Mouse (Mus musculus) hindbrain, embryonic 14.5 days (tissue): Measurements from ENCODE around the gene 4930518I15Rik. TPM values are rescaled to one million over a fixed set of nuclear protein-coding genes. Genes with fewer than 3 reads are reported as not detected.

ENCODE experiments used
- ATAC-seq: fragments of 200-750 bp; cut with Nextera tagmentation; 2 replicates; pipeline ENCODE4 v1.8.0; 2017; ENCODE audit warnings: moderate number of reproducible peaks, mild to moderate bottlenecking, moderate TSS enrichment, moderate library complexity; ENCODE audit not compliant: low FRiP score
- DNase-seq: peaks from one replicate; pipeline ENCODE4 v3.0.0-alpha.2; 2015; ENCODE audit warnings: low spot score
- H3K27ac ChIP-seq: fragments of 300-500 bp; sonication (generic); 2 replicates; pipeline ENCODE4 v1.5.1; 2014; ENCODE audit warnings: mild to moderate bottlenecking, moderate library complexity
- H3K27me3 ChIP-seq: fragments of 300-500 bp; sonication (generic); 2 replicates; pipeline ENCODE4 v1.6.1; 2014; ENCODE audit warnings: mild to moderate bottlenecking, low read length, mixed read lengths; ENCODE audit not compliant: control insufficient read depth, insufficient read depth
- H3K36me3 ChIP-seq: fragments of 300-500 bp; sonication (generic); replicated peaks from 2 replicates; pipeline ENCODE4 v1.6.1; 2014; ENCODE audit not compliant: control insufficient read depth, insufficient read depth
- H3K4me1 ChIP-seq: fragments of 300-500 bp; sonication (generic); replicated peaks from 2 replicates; pipeline ENCODE4 v1.6.1; 2014; ENCODE audit warnings: antibody characterized with exemption, low read length, mixed read lengths; ENCODE audit not compliant: control insufficient read depth, insufficient read depth
- H3K4me2 ChIP-seq: fragments of 300-500 bp; sonication (generic); replicated peaks from 2 replicates; pipeline ENCODE4 v1.6.1; 2014; ENCODE audit warnings: mild to moderate bottlenecking, moderate library complexity
- H3K4me3 ChIP-seq: fragments of 300-500 bp; sonication (generic); replicated peaks from 2 replicates; pipeline ENCODE4 v1.5.1; 2014; ENCODE audit warnings: mild to moderate bottlenecking, low read length
- H3K9ac ChIP-seq: fragments of 300-500 bp; sonication (generic); 2 replicates; pipeline ENCODE4 v1.6.1; 2014
- H3K9me3 ChIP-seq: fragments of 300-500 bp; sonication (generic); 2 replicates; pipeline ENCODE4 v1.6.1; 2016; ENCODE audit warnings: low read length; ENCODE audit not compliant: control insufficient read depth
- WGBS: fragments of 180-500 bp; shearing (Covaris S2); extraction: QIAGEN DNeasy Blood & Tissue Kit; methylation state at CpG from one replicate; pipeline ENCODE4 v1.1.7; 2014; 5-methylcytosine and 5-hydroxymethylcytosine counted together
- polyA plus RNA-seq: library from polyadenylated mRNA; unstranded; fragments of >200 nt; fragmentation: Nextera tagmentation; extraction: Ambion mirVana; gene quantifications from 2 replicates; pipeline ENCODE4 v1.2.1, GENCODE M21; 2014

Gene 4930518I15Rik
- polyA plus RNA-seq, 1 experiment from 2014 or later = 5.4 TPM

- no peak overlapping the region for H3K4me3 ChIP-seq
- WGBS = 87% methylated on average over 8 of the region's 8 CpGs
- H3K4me2 ChIP-seq = no peak overlapping the region
- no peak for ATAC-seq
- peaks cover 8% of the 10 kb centered on the region for H3K4me1 ChIP-seq
- peaks cover 84% of the 10 kb centered on the region for H3K36me3 ChIP-seq
- H3K27ac ChIP-seq = no peak overlapping the region
- DNase-seq = no peak
- no peaks in the 10 kb centered on the region for H3K27me3 ChIP-seq
- H3K9me3 ChIP-seq = no peaks in the 10 kb centered on the region
- H3K9ac ChIP-seq = no peak overlapping the region
These were observed 11.2 kb upstream of the 4930518I15Rik start for GRCm38 (mm10) chr2:156868994-156869393.

- H3K27me3 ChIP-seq = no peaks in the 10 kb centered on the region
- H3K4me3 ChIP-seq = no peak overlapping the region
- no peak overlapping the region for H3K27ac ChIP-seq
- no peak for DNase-seq
- no peaks in the 10 kb centered on the region for H3K9me3 ChIP-seq
- 74% methylated on average over 3 of the region's 3 CpGs for WGBS
- peak overlapping the region; percentile 83; the same call in 1 of the 2 replicates for H3K9ac ChIP-seq
- peaks cover 44% of the 10 kb centered on the region for H3K36me3 ChIP-seq
- H3K4me1 ChIP-seq = peaks cover 22% of the 10 kb centered on the region
- no peak for ATAC-seq
- peak overlapping the region; percentile 86 for H3K4me2 ChIP-seq
These were observed 6.7 kb upstream of the 4930518I15Rik start for GRCm38 (mm10) chr2:156864481-156864880.

GRCm38 (mm10) chr2:156863487-156864160 is 5.9 kb upstream of the 4930518I15Rik start:
- H3K9ac ChIP-seq = peak overlapping the region; percentile 83
- H3K4me3 ChIP-seq = peak overlapping the region; percentile 66
- peaks cover 39% of the 10 kb centered on the region for H3K36me3 ChIP-seq
- peaks cover 22% of the 10 kb centered on the region for H3K4me1 ChIP-seq
- no peaks in the 10 kb centered on the region for H3K9me3 ChIP-seq
- peak overlapping the region; percentile 90 for H3K27ac ChIP-seq
- WGBS = 4% methylated on average over 28 of the region's 28 CpGs
- no peaks in the 10 kb centered on the region for H3K27me3 ChIP-seq
- ATAC-seq (no peak; the same call in 1 of the 2 replicates), DNase-seq (no peak)
- peak overlapping the region; percentile 86 for H3K4me2 ChIP-seq

GRCm38 (mm10) chr2:156862772-156863486 is 5.2 kb upstream of the 4930518I15Rik start, which contains the start of gene Rab5if:
Gene Rab5if (plus strand): TSS chr2:156863128.
- Histone ChIP-seq H3K9ac (peak within 1 kb of the TSS; percentile 83), H3K27me3 (no peaks in the 10 kb centered on the region), H3K27ac (peak within 1 kb of the TSS; percentile 90), H3K9me3 (no peaks in the 10 kb centered on the region), H3K4me2 (peak within 1 kb of the TSS; percentile 86), H3K36me3 (peaks cover 35% of the 10 kb centered on the region), H3K4me1 (peaks cover 22% of the 10 kb centered on the region), H3K4me3 (peak within 1 kb of the TSS; percentile 66)
- ATAC-seq (peak; percentile 96), DNase-seq (peak; percentile 98)
- WGBS = under 1% methylated on average over 89 of the region's 98 CpGs

GRCm38 (mm10) chr2:156862041-156862717 is 4.4 kb upstream of the 4930518I15Rik start:
- peak overlapping the region; percentile 66 for H3K4me3 ChIP-seq
- no peaks in the 10 kb centered on the region for H3K27me3 ChIP-seq
- peak overlapping the region; percentile 90 for H3K27ac ChIP-seq
- DNase-seq = peak; percentile 47
- H3K9ac ChIP-seq = peak overlapping the region; percentile 83
- H3K9me3 ChIP-seq = no peaks in the 10 kb centered on the region
- peaks cover 22% of the 10 kb centered on the region for H3K4me1 ChIP-seq
- WGBS = under 1% methylated on average over 19 of the region's 19 CpGs
- ATAC-seq = no peak
- peak overlapping the region; percentile 72 for H3K4me2 ChIP-seq
- peaks cover 27% of the 10 kb centered on the region for H3K36me3 ChIP-seq

GRCm38 (mm10) chr2:156858671-156859070 is 925 bp upstream of the 4930518I15Rik start:
- Histone ChIP-seq H3K4me3 (no peak overlapping the region), H3K4me2 (no peak overlapping the region), H3K9me3 (no peaks in the 10 kb centered on the region), H3K36me3 (peaks cover 12% of the 10 kb centered on the region; the same call in 1 of the 2 replicates), H3K27me3 (no peaks in the 10 kb centered on the region), H3K9ac (no peak overlapping the region), H3K27ac (no peak overlapping the region), H3K4me1 (peaks cover 11% of the 10 kb centered on the region)
- WGBS = 91% methylated on average over 7 of the region's 7 CpGs
- ATAC-seq (no peak), DNase-seq (no peak)

- no peaks in the 10 kb centered on the region for H3K9me3 ChIP-seq
- H3K36me3 ChIP-seq = peaks cover 15% of the 10 kb centered on the region; the same call in 1 of the 2 replicates
- DNase-seq (no peak), ATAC-seq (no peak)
- WGBS = 86% methylated on average over 3 of the region's 3 CpGs
- H3K4me3 ChIP-seq = no peak overlapping the region
- no peak overlapping the region for H3K4me2 ChIP-seq
- H3K27ac ChIP-seq = no peak overlapping the region
- no peak overlapping the region for H3K9ac ChIP-seq
- peaks cover 10% of the 10 kb centered on the region for H3K4me1 ChIP-seq
- H3K27me3 ChIP-seq = no peaks in the 10 kb centered on the region
These were observed 358 bp downstream of the 4930518I15Rik start for GRCm38 (mm10) chr2:156857385-156857791.

GRCm38 (mm10) chr2:156856311-156856710 is 1.4 kb downstream of the 4930518I15Rik start:
- Histone ChIP-seq H3K4me2 (no peak overlapping the region), H3K27ac (no peak overlapping the region), H3K9ac (no peak overlapping the region), H3K36me3 (peaks cover 25% of the 10 kb centered on the region), H3K27me3 (no peaks in the 10 kb centered on the region), H3K4me3 (no peak overlapping the region), H3K9me3 (no peaks in the 10 kb centered on the region), H3K4me1 (peaks cover 3% of the 10 kb centered on the region)
- no peak for ATAC-seq
- no peak for DNase-seq
- 92% methylated on average over 1 of the region's 1 CpGs for WGBS
